Mouse (Mus musculus): Measurements from ENCODE around the gene 9930022D16Rik. TPM values are rescaled to one million over a fixed set of nuclear protein-coding genes. Genes with fewer than 3 reads are reported as not detected.

9930022D16Rik gene
- not detected in 2 replicates for polyA plus RNA-seq (2012; rRNA removed; ENCODE audit: low replicate concordance)

GRCm38 (mm10) chr11:109413617-109414016, at the start of gene 9930022D16Rik:
Gene 9930022D16Rik, plus strand, starts transcription at chr11:109413917.

GRCm38 (mm10) chr11:109425392-109426271, 11.9 kb downstream of the 9930022D16Rik start, which contains the start of gene Amz2:
Gene Amz2, plus strand, starts transcription at chr11:109425946.

Other genes starting within 250 kb of the 9930022D16Rik start
- 0.29 and 3.9 TPM in 2 replicates for gene Rgs9, start 115.8 kb upstream of the 9930022D16Rik start, polyA plus RNA-seq (2012; rRNA removed; ENCODE audit: low replicate concordance)
- gene Gna13, start 51.1 kb upstream of the 9930022D16Rik start, polyA plus RNA-seq (2012; rRNA removed; ENCODE audit: low replicate concordance) = 21.3 and 26.6 TPM in 2 replicates
- 56.4 and 57.5 TPM in 2 replicates for gene Amz2, start 12.0 kb downstream of the 9930022D16Rik start, polyA plus RNA-seq (2012; rRNA removed; ENCODE audit: low replicate concordance)
- 6.2 and 12.4 TPM in 2 replicates for gene Arsg, start 59.5 kb downstream of the 9930022D16Rik start, polyA plus RNA-seq (2012; rRNA removed; ENCODE audit: low replicate concordance)
- 1.2 and 4.3 TPM in 2 replicates for gene Slc16a6, start 59.7 kb downstream of the 9930022D16Rik start, polyA plus RNA-seq (2012; rRNA removed; ENCODE audit: low replicate concordance)
- 54.5 and 57.0 TPM in 2 replicates for gene Wipi1, start 198.1 kb downstream of the 9930022D16Rik start, polyA plus RNA-seq (2012; rRNA removed; ENCODE audit: low replicate concordance)
- gene Prkar1a, start 235.5 kb downstream of the 9930022D16Rik start, polyA plus RNA-seq (2012; rRNA removed; ENCODE audit: low replicate concordance) = 79.0 and 118 TPM in 2 replicates